Mouse (Mus musculus): ENCODE measurements around the gene Tomm20. TPM values are rescaled to one million over a fixed set of nuclear protein-coding genes. Genes with fewer than 3 reads are reported as not detected.
"Not testable (repeated sequence)": the region's sequence is repeated elsewhere in the genome, so short reads cannot be mapped to it uniquely, and the experiment has no call there.

Tomm20 gene
- total and polyA plus RNA-seq, 2 experiments: 22.6 to 233 TPM

DNA sequence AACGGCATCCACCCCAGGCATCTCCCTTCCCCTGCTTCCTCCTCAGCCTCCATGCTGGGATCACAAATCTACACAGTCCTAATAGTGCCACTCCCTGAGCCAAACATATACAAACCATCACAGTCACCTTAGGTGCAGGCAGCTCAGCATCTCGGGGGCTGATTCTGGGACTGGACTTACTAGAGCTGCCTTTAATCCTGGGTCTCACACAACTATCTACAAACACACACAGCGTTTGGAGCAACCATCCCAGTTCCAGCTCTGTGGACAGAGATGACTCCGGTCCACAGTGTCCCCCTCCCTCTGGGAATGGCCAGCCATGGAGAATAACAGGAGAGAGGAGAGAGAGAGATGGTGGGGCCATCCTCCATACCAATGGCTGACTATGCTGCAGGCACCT lies 29.0 kb downstream of the Tomm20 start:
- 94% methylated on average over 4 of the region's 4 CpGs for WGBS
- no peak overlapping the region for H3K9ac ChIP-seq (ENCODE audit: low read depth, low read length)
- no peak overlapping the region for H3K4me3 ChIP-seq (ENCODE audit: insufficient read depth, low read depth, low read length)
- H3K27me3 ChIP-seq (ENCODE audit: control insufficient read depth, insufficient read depth, low read length): no peaks in the 10 kb centered on the region
- H3K4me1 ChIP-seq (ENCODE audit: control insufficient read depth, insufficient read depth, low read length): peaks cover 7% of the 10 kb centered on the region
- H3K27ac ChIP-seq (replicated peaks; ENCODE audit: insufficient read depth, low read depth, low read length): no peak overlapping the region
- DNase-seq (ENCODE audit: extremely low read depth, low read depth, low spot score): no peak
- H3K79me2 ChIP-seq (ENCODE audit: control insufficient read depth, insufficient read depth, low read length): no peaks in the 10 kb centered on the region
- TF ChIP-seq CTCF (IDR thresholded peaks at IDR 0.05; ENCODE audit: low read depth, low read length) (no peak), POLR2A (IDR thresholded peaks at IDR 0.05; ENCODE audit: extremely low read depth, insufficient read depth, low read length) (no peak)
- H3K36me3 ChIP-seq (ENCODE audit: control insufficient read depth, insufficient read depth, low read length): no peaks in the 10 kb centered on the region

DNA sequence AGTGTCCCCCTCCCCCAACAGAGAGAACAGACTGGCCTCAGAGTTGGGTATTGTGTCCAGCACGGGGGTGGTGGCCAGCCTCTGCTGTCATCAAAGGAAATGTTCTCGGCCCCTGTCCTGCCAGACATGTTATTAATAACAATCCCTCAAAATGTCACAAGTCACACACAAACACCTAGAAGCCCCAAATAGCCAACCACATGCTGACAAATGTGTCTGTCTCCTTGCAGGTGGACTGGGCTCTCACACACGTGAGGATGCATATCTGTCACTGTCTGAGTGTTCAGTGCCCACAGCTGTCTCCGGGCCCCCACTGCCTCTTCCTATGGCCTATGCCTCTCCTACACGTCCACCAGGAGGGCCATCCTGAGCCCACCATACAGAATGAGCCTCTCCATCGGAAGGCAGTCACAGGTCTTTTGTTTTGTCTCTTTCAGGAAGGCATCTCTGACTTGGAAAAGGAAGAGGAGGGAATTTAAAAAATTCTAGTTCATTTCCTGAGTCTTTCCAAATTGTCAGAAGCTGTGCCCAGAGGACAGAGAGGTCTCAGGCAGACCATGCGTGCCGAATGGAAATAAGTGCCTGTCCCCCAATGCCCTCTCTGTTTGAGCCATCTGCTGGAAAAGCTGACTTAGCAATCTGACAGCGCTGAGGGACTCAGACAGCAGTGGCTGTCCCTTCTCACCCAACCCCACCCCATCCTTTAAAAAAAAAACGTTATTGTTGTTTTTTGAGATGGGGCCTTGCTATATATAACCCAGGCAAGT lies 30.9 kb downstream of the Tomm20 start:
- Histone ChIP-seq H3K9ac (ENCODE audit: low read depth, low read length) (no peak overlapping the region), H3K4me3 (ENCODE audit: insufficient read depth, low read depth, low read length) (no peak overlapping the region), H3K36me3 (ENCODE audit: control insufficient read depth, insufficient read depth, low read length) (no peaks in the 10 kb centered on the region), H3K27me3 (ENCODE audit: control insufficient read depth, insufficient read depth, low read length) (no peaks in the 10 kb centered on the region), H3K27ac (replicated peaks; ENCODE audit: insufficient read depth, low read depth, low read length) (0 out of 2 replicates have a peak overlapping the region, but pooled peaks have one; percentile 16), H3K4me1 (ENCODE audit: control insufficient read depth, insufficient read depth, low read length) (peaks cover 3% of the 10 kb centered on the region), H3K79me2 (ENCODE audit: control insufficient read depth, insufficient read depth, low read length) (no peaks in the 10 kb centered on the region)
- no peak for DNase-seq (ENCODE audit: extremely low read depth, low read depth, low spot score)
- WGBS: 73% methylated on average over 10 of the region's 10 CpGs
- no peak for TF ChIP-seq POLR2A (IDR thresholded peaks at IDR 0.05; ENCODE audit: extremely low read depth, insufficient read depth, low read length)

DNA sequence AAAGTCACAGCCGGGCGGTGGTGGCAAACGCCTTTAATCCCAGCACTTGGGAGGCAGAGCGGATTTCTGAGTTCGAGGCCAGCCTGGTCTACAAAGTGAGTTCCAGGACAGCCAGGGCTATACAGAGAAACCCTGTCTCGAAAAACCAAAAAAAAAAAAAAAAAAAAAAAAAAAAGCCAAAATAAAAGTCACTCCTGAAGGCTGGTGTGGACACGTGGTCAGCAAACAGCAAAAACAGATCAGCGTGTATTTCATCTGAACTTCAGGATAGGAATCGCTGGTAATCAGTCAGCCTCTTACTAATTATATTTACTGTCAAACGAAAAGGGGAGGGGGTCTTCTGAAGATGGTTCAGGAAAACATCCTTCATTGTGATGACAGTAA lies 31.5 kb downstream of the Tomm20 start:
- H3K9ac ChIP-seq (ENCODE audit: low read depth, low read length); H3K4me1 ChIP-seq (ENCODE audit: control insufficient read depth, insufficient read depth, low read length); H3K27ac ChIP-seq (replicated peaks; ENCODE audit: insufficient read depth, low read depth, low read length); DNase-seq (ENCODE audit: extremely low read depth, low read depth, low spot score); H3K79me2 ChIP-seq (ENCODE audit: control insufficient read depth, insufficient read depth, low read length); H3K27me3 ChIP-seq (ENCODE audit: control insufficient read depth, insufficient read depth, low read length); H3K4me3 ChIP-seq (ENCODE audit: insufficient read depth, low read depth, low read length); H3K36me3 ChIP-seq (ENCODE audit: control insufficient read depth, insufficient read depth, low read length): not testable (repeated sequence)
- WGBS: 81% methylated on average over 10 of the region's 10 CpGs

DNA sequence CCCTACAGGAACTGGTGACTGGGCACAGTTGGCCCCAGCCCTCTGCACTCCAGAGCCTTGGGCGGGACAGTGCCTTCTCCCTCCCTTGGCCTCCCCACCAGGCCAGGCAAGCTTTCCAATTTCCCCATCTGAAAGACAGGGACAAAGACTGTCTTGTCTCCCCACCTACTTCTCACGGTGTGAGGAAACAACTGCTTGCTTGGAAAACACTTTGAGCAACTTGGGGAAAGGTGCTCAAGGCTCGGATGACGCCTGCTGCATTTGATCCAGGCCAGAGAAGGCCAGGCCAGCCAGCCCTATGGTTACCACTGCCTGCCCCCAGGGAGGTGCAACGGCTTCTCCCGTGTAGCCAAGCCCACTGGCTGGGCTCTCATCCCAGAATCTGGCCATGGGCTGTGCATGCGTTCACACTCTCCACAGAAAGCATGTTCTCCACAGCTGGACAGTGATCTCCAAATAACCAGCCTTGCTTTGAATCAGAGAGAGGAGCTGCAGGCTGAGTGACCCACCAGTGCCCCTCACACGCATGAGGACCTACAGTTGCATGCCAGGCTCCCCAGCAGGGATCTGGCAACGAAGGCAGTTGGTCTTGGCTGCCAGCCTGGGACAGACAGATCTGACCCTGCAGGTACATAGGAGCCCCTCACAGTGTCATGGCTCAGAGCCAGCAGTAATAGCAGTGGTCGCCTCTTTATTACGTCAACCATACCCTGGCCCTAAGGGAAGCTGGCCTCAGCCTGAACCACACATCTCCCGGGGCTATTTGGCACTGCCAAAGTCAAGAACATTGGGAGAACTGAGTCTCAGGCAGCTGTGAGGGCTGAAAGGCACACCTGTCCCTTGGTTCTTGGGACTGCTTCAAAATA lies 32.2 kb downstream of the Tomm20 start:
- H3K27ac ChIP-seq (replicated peaks; ENCODE audit: insufficient read depth, low read depth, low read length): no peak overlapping the region
- 64% methylated on average over 12 of the region's 12 CpGs for WGBS

GRCm38 (mm10) chr8:126909371-126909802 lies 36.3 kb downstream of the Tomm20 start:
- Histone ChIP-seq H3K27me3 (ENCODE audit: control insufficient read depth, insufficient read depth, low read length) (no peaks in the 10 kb centered on the region), H3K27ac (replicated peaks; ENCODE audit: insufficient read depth, low read depth, low read length) (no peak overlapping the region), H3K4me3 (ENCODE audit: insufficient read depth, low read depth, low read length) (no peak overlapping the region), H3K36me3 (ENCODE audit: control insufficient read depth, insufficient read depth, low read length) (no peaks in the 10 kb centered on the region), H3K79me2 (ENCODE audit: control insufficient read depth, insufficient read depth, low read length) (no peaks in the 10 kb centered on the region), H3K4me1 (ENCODE audit: control insufficient read depth, insufficient read depth, low read length) (peaks cover 14% of the 10 kb centered on the region), H3K9ac (ENCODE audit: low read depth, low read length) (no peak overlapping the region)
- WGBS: 32% methylated on average over 10 of the region's 10 CpGs
- no peak for TF ChIP-seq CTCF (IDR thresholded peaks at IDR 0.05; ENCODE audit: low read depth, low read length)
- no peak for TF ChIP-seq POLR2A (IDR thresholded peaks at IDR 0.05; ENCODE audit: extremely low read depth, insufficient read depth, low read length)
- peak; percentile 63 for DNase-seq (ENCODE audit: extremely low read depth, low read depth, low spot score)

More for the DNA sequence above, 32.2 kb downstream of the Tomm20 start:
- no peak for DNase-seq (ENCODE audit: extremely low read depth, low read depth, low spot score)
- H3K27me3 ChIP-seq (ENCODE audit: control insufficient read depth, insufficient read depth, low read length): no peaks in the 10 kb centered on the region
- H3K4me3 ChIP-seq (ENCODE audit: insufficient read depth, low read depth, low read length): no peak overlapping the region
- no peaks in the 10 kb centered on the region for H3K79me2 ChIP-seq (ENCODE audit: control insufficient read depth, insufficient read depth, low read length)
- H3K36me3 ChIP-seq (ENCODE audit: control insufficient read depth, insufficient read depth, low read length): no peaks in the 10 kb centered on the region
- TF ChIP-seq POLR2A (IDR thresholded peaks at IDR 0.05; ENCODE audit: extremely low read depth, insufficient read depth, low read length): no peak
- no peak for TF ChIP-seq CTCF (IDR thresholded peaks at IDR 0.05; ENCODE audit: low read depth, low read length)
- no peak overlapping the region for H3K9ac ChIP-seq (ENCODE audit: low read depth, low read length)
- H3K4me1 ChIP-seq (ENCODE audit: control insufficient read depth, insufficient read depth, low read length): peaks cover 7% of the 10 kb centered on the region

- Histone ChIP-seq H3K4me3 (ENCODE audit: insufficient read depth, low read depth, low read length) (no peak overlapping the region), H3K4me1 (ENCODE audit: control insufficient read depth, insufficient read depth, low read length) (peaks cover 17% of the 10 kb centered on the region), H3K27ac (replicated peaks; ENCODE audit: insufficient read depth, low read depth, low read length) (no peak overlapping the region), H3K79me2 (ENCODE audit: control insufficient read depth, insufficient read depth, low read length) (no peaks in the 10 kb centered on the region), H3K27me3 (ENCODE audit: control insufficient read depth, insufficient read depth, low read length) (no peaks in the 10 kb centered on the region), H3K36me3 (ENCODE audit: control insufficient read depth, insufficient read depth, low read length) (no peaks in the 10 kb centered on the region), H3K9ac (ENCODE audit: low read depth, low read length) (no peak overlapping the region)
- no peak for TF ChIP-seq CTCF (IDR thresholded peaks at IDR 0.05; ENCODE audit: low read depth, low read length)
- no peak for TF ChIP-seq POLR2A (IDR thresholded peaks at IDR 0.05; ENCODE audit: extremely low read depth, insufficient read depth, low read length)
- no peak for DNase-seq (ENCODE audit: extremely low read depth, low read depth, low spot score)
- WGBS: 90% methylated on average over 6 of the region's 6 CpGs
These were observed 36.8 kb downstream of the Tomm20 start for GRCm38 (mm10) chr8:126908805-126909204.
